Mouse (Mus musculus): ENCODE measurements at regions not wholly inside any gene's neighbourhood (a gene's known extent, or its start where the extent isn't known, plus 50 kb on each side); places are given as distances from the start of the nearest gene placed in this dataset.

DNA sequence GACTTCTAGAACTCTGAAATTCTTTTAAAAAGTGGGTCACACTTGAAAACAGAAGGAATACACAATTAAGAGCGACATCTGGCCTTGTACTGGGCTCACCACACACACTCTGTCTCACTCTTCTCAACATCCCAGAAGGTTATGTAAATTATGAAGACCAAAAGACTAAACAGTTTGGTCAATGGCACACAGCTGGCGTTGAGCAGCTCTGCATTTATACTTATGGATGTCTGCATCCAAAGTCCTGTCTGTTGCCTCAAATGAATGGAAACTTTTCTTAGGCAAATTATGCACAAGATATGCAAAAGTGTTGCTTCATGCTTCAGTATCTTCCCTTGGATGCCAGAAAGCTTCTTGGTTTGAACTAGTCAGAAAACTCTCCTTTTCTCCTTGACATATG is 323.5 kb downstream of the Ppp3ca start:
- no peak for DNase-seq (ENCODE audit: low spot score)

DNA sequence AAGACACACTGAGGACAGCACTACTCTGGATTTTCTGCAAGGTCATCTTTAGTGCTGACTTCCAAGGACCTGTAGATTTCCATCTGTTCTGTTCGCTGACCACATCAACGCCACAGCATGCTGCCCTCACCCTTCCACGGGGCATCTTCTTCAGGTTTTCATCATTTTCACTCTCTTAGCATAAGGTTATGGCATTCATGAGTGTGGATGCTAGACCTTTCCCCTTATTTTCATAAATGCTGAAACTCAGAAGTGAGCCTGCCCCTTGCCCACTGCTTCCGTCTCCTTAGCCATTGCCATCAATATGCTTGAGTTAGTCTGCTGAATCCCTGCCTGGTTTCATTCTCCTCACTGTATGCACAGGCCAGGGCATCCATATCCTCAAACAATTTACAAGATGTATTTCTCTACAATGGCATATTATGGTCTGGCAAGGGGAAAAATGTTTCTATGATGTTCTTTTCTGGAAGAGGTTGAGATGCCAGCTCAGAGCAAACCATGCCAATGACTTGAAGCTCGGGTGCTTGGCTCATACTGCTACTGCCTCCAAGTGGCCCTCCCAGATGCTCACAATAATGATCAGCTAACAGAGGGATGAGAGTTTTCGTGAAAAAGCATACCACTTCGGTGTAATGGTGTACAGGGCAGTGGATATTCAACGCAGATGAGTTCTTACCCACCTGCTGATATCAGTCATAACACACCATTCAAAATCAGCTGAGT is 324.6 kb downstream of the Ppp3ca start:
- peak; percentile 37 for DNase-seq (ENCODE audit: low spot score)

GRCm38 (mm10) chr3:136995611-136996335 is 325.8 kb downstream of the Ppp3ca start:
- DNase-seq (ENCODE audit: low spot score), result no peak

- DNase-seq (ENCODE audit: low spot score), result no peak
These were observed 326.5 kb downstream of the Ppp3ca start for GRCm38 (mm10) chr3:136996381-136996895.

- no peak for DNase-seq (ENCODE audit: low spot score)
These were observed 329.3 kb upstream of the Emcn start for GRCm38 (mm10) chr3:137011551-137011950.

DNA sequence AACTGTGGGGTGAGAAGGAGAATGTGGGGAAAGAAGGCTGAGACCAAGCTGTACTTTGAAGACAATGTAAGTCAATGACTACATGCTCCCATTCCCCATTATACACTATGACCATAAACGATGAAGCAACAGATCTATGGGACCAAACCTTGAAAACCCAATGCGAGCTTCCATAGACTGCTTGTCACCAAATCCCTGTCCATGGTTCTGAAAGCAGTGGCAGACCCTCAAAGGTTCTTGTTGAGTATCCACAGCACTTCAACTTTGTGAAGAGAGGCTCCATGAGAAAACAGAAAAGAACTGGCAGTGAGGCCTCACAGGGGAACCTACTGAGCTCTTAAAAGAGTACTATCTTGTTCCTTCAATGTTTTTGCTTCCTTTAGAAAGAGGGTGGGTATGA is 326.2 kb upstream of the Emcn start:
- no peak for DNase-seq (ENCODE audit: low spot score)

- no peak for DNase-seq (ENCODE audit: low spot score)
These were observed 325.7 kb upstream of the Emcn start for GRCm38 (mm10) chr3:137015199-137015598.

- DNase-seq (ENCODE audit: low spot score), result no peak
These were observed 320.8 kb upstream of the Emcn start for GRCm38 (mm10) chr3:137019971-137020634.

- DNase-seq (ENCODE audit: low spot score), result no peak
These were observed 311.3 kb upstream of the Emcn start for GRCm38 (mm10) chr3:137029546-137029945.

DNA sequence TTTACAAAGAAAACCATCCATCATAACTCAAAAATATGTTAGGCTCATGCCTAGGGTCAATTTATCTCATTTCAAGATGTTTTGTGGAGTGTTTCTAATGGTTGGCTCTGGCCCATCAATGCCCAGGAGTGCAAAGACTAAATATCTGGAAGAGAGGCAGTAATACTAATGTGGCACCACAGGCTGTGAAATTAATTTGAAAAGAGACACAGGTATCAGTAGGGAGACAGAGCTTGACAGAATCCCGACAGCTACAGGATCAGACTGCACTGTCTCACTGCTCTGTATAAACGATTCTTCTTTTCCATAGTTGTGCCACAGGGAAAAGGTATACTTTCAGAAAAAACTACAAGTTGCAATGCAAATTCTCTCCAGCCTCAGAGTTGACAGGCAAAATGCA is 308.1 kb upstream of the Emcn start:
- no peak for DNase-seq (ENCODE audit: low spot score)

- DNase-seq (ENCODE audit: low spot score), result peak; percentile 32
These were observed 301.2 kb upstream of the Emcn start for GRCm38 (mm10) chr3:137039638-137040037.

DNA sequence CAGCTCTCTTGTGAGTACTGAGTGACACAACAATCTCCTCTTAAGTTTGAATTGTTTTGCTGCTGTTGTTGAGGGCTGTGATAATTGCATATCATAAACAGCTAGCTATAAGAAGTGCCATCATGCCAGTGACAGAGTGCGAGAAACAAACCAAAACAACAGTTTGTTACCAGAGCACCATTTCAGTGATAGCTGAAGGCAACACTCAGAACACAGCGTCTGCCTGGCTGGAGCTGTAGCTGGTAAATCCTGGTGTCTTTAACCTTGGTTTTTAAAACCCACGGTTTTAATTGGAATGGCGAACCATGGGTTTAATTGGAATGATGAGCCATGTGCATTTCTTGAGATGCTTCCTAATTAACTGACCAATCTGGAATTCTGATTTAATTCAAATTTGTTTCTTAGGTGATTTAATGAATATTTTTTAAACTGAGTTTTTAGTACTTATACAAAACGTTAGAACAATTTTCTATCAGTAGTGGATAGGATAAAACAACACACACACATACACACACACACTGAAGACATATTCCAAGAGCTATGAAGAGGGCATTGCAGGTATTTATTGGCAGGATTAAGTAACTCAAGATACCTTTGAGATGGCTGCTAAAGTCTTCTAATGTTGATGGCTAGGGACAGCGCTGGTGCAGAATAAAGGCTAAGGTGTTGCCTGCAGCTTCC is 284.2 kb upstream of the Emcn start:
- no peak for DNase-seq (ENCODE audit: low spot score)

DNA sequence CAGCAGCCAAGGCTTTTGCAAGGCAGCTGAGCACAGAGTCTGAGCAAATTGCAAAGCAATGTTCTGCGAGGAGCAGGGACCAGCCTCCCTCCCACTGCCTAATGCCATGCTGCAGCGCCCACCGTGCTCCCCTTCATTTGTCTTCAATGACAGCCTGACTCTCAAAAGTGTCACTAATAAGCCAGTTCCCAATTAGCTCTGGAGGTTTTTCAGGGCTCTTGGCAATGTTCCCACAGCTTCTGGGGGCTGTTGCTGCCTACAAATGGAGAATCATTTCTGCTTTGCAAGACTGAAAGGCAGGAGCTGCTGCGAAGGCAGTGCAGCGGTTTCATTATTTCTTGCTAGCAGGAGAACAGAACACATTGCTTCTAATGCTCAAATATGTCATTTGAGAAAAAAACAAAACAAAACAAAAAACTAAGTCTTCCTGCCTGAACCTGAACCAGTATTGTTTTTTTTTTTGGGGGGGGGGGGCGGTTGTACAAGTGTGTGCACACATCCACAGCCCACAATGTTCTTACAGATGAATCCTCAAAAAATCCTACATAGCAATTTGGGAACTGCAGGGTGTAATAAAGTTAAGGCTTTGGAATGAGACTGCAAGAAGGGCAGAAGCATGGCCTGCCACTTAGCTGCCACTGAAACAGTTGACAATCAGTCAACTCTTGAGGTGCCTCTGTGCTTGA is 283.5 kb upstream of the Emcn start:
- peak; percentile 84 for DNase-seq (ENCODE audit: low spot score)

DNA sequence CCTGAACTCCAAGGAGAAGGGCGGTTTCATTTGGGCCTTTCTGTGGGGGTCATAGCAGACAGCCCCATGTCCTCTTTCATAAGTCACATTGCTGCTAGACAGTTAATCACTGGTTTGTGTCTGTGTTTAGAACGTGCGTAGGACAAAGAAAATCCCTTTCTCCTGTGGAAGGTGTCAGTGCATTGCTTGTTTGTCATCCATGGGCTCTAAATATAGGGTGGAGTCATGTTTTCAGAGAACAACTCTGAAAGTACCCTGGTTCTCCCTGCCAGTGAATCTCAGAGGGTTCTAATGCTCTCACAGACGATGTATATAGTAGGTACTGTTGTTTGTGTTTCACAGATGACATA is 283.0 kb upstream of the Emcn start:
- DNase-seq (ENCODE audit: low spot score), result no peak

GRCm38 (mm10) chr3:137062067-137062466 is 278.8 kb upstream of the Emcn start:
- DNase-seq (ENCODE audit: low spot score), result no peak

GRCm38 (mm10) chr3:137067336-137067735 is 273.5 kb upstream of the Emcn start:
- no peak for DNase-seq (ENCODE audit: low spot score)

DNA sequence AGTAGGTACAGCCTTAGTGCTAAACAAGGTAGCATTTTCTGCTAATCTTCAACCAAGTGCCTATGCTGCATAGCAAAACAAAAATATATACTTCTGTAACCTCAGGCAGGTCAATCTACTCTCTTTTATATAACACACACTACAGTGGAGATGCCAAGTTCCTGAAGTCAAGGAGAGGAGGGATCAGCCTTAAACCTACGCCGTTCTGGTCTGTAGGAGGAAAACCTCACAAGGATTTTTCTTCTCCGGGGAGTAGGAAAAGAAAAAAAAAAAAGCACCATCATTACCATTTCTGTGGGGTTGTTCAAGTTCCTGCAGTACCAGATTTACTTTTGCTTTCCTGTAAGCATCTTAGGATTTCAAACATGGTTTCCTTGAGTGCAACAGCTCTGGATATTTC is 271.5 kb upstream of the Emcn start:
- DNase-seq (ENCODE audit: low spot score), result no peak

- DNase-seq (ENCODE audit: low spot score), result peak; percentile 14
These were observed 262.9 kb upstream of the Emcn start for GRCm38 (mm10) chr3:137077718-137078599.

DNA sequence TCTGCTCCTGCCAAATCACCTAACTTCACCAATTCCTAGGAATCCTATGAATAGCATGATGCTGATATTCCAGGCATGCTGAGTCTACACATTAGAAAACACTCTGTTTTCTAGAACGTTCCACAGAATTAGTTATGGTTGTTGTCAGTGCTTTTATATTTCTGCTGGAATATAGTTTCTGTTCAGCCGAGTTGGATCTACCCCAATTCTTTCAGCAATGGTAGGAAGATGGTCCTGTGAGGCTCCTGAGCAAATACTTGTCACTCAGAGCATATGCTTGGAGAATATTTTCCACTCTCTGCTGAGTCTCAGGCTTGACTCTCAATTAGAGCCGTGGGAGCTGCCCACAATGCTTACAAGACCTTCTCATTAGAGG is 262.3 kb upstream of the Emcn start:
- DNase-seq (ENCODE audit: low spot score), result no peak

- DNase-seq (ENCODE audit: low spot score), result no peak
These were observed 254.0 kb upstream of the Emcn start for GRCm38 (mm10) chr3:137086896-137087295.
